Mouse (Mus musculus): ENCODE results near the gene Axdnd1. TPM values are rescaled to one million over a fixed set of nuclear protein-coding genes. Genes with fewer than 3 reads are reported as not detected.
A peak's percentile ranks its signal among the peaks of the same experiment; 100 is the strongest.
"Not testable (repeated sequence)": the region's sequence is repeated elsewhere in the genome, so short reads cannot be mapped to it uniquely, and the experiment has no call there.

The Axdnd1 gene
- polyA plus RNA-seq, 1 experiment from 2014 or later, result not detected

DNA sequence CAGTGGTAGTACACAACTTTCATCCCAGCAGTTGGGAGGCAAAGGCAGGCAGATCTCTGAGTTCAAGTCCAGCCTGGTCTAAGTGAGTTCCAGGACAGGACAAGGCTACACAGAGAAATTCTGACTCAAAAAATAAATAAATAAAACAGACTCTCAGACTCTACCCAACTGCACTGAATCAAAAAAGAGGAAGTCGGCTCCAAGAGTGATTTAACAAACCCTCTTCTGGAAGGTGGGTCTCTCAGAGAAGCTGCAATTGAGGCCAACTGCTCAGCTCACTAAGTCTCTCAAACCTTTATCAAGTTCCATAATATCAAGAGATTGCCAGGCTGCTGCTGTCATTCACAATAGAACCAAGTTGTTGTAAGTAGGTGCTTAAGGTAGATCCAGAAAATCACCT is 112.4 kb downstream of the Axdnd1 start:
- H3K4me1 ChIP-seq, result peaks cover 9% of the 10 kb centered on the region; the same call in 1 of the 2 replicates
- H3K9me3 ChIP-seq (replicated peaks), result no peaks in the 10 kb centered on the region
- H3K27ac ChIP-seq (replicated peaks), result no peak overlapping the region
- H3K36me3 ChIP-seq, result no peaks in the 10 kb centered on the region
- H3K9ac ChIP-seq (replicated peaks), result no peak overlapping the region
- no peak overlapping the region for H3K4me2 ChIP-seq
- no peak overlapping the region for H3K4me3 ChIP-seq (replicated peaks)
- ATAC-seq (ENCODE audit: low FRiP score), result no peak
- 90% methylated on average over 1 of the region's 1 CpGs for WGBS
- H3K27me3 ChIP-seq (replicated peaks), result peaks cover 47% of the 10 kb centered on the region

DNA sequence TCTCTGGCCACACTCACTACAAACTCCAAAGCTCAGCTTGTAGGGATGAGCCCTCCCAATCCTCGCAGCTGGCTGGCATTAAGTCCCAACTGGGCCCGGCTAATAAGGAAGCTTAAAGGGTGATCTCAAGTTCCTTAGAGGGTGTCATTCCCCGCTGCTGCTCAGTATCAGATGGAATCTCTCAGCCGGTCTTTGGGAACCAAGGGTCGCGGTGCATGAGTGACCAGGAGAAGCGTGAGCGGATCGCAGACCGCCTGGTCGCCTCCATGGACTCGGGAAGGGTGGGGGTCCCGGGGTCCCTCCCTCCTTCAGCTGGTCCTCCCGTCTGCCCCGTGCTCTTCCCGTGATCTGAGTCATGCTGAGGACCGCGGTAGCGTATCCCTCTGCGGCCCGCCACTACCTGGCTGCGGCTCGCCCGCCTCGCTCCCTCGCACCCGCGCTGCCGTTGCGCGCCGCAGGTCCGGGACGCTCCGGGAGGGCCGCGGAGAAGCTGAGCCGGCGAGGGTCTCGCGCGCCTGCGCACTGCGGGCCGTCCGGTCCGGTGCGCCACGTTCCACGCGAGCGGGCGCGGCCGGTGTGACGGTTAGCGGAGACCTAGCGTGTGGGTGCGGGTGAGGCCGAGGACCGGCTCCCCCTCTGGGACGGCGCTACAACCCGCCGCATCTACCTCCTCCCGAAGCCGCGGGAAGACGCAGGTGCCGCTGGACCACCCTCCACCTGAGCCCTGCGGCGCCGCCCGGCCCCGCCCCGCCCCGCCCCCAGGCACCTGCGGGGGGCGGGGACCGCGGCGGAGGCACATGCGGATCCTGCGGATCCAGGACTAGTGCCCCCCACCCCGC is 117.8 kb downstream of the Axdnd1 start, which contains the start of gene Tdrd5:
Tdrd5 (minus strand) TSS at position 754 of the 839 bp plus-strand sequence.
- ATAC-seq (ENCODE audit: low FRiP score), result peak; percentile 91
- peak within 1 kb of the TSS; percentile 75 for H3K4me3 ChIP-seq (replicated peaks)
- no peak within 1 kb of the TSS for H3K27ac ChIP-seq (replicated peaks)
- H3K4me2 ChIP-seq, result peak within 1 kb of the TSS; percentile 98
- peaks cover 9% of the 10 kb centered on the region; the same call in 1 of the 2 replicates for H3K4me1 ChIP-seq
- H3K9me3 ChIP-seq (replicated peaks), result no peaks in the 10 kb centered on the region
- WGBS, result under 1% methylated on average over 74 of the region's 85 CpGs
- peaks cover 39% of the 10 kb centered on the region for H3K27me3 ChIP-seq (replicated peaks)
- H3K9ac ChIP-seq (replicated peaks), result peak within 1 kb of the TSS; percentile 56
- H3K36me3 ChIP-seq, result no peaks in the 10 kb centered on the region

- Histone ChIP-seq H3K27me3 (replicated peaks) (no peaks in the 10 kb centered on the region), H3K9ac (replicated peaks) (no peak overlapping the region), H3K9me3 (replicated peaks) (no peaks in the 10 kb centered on the region), H3K4me3 (replicated peaks) (no peak overlapping the region), H3K27ac (replicated peaks) (no peak overlapping the region), H3K4me2 (no peak overlapping the region), H3K36me3 (no peaks in the 10 kb centered on the region), H3K4me1 (no peaks in the 10 kb centered on the region)
- 95% methylated on average over 6 of the region's 6 CpGs for WGBS
- ATAC-seq (ENCODE audit: low FRiP score), result no peak
Measured at GRCm38 (mm10) chr1:156290016-156290415, 130.9 kb downstream of the Axdnd1 start.

DNA sequence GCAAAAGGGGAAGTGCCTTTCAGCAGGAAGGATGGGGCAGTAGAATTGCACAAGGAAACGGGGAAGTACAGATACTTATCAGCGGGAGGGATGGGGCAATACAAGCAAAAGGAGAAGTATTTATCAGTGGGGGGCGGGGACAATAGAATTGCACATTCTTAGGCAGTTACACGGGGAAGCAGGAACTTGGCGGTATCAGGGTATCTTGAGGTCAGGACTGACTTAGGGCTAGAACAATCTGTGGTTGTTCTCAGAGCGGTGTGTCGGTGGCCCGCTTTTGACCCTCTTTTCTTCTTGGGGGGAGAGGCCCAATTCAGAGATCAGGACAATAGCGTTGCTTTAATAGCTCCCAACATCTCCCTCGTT is 131.8 kb downstream of the Axdnd1 start:
- not testable (repeated sequence) for H3K4me2 ChIP-seq; H3K27ac ChIP-seq (replicated peaks); H3K4me1 ChIP-seq; H3K9ac ChIP-seq (replicated peaks); H3K4me3 ChIP-seq (replicated peaks); H3K27me3 ChIP-seq (replicated peaks); H3K9me3 ChIP-seq (replicated peaks); H3K36me3 ChIP-seq; ATAC-seq (ENCODE audit: low FRiP score)
- WGBS, result 73% methylated on average over 10 of the region's 10 CpGs

- Histone ChIP-seq H3K27ac (replicated peaks) (no peak overlapping the region), H3K27me3 (replicated peaks) (no peaks in the 10 kb centered on the region), H3K4me1 (no peaks in the 10 kb centered on the region), H3K4me3 (replicated peaks) (no peak overlapping the region), H3K4me2 (no peak overlapping the region), H3K9me3 (replicated peaks) (no peaks in the 10 kb centered on the region), H3K36me3 (no peaks in the 10 kb centered on the region), H3K9ac (replicated peaks) (no peak overlapping the region)
- ATAC-seq (ENCODE audit: low FRiP score), result no peak
- WGBS, result 76% methylated on average over 9 of the region's 9 CpGs
Measured at GRCm38 (mm10) chr1:156288556-156289221, 132.3 kb downstream of the Axdnd1 start.

DNA sequence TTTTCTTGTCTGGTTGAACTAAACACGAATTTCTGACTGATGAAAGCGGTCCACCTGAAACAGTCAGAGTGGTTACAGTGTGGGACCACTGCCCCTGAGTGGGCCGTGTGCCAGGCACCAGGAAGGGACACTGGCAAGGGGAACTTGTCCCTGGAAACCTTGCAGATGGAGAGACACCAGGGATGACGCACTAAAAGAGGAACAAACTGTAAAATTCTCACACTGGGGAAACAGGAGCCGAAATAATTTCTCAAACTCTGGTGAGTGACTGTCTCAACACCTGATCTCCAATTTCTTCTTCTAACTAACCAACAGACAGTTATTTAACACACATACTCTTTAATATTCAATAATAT is 135.4 kb downstream of the Axdnd1 start:
- H3K36me3 ChIP-seq, result no peaks in the 10 kb centered on the region
- ATAC-seq (ENCODE audit: low FRiP score), result no peak
- H3K9me3 ChIP-seq (replicated peaks), result no peaks in the 10 kb centered on the region
- H3K9ac ChIP-seq (replicated peaks), result no peak overlapping the region
- H3K4me2 ChIP-seq, result no peak overlapping the region
- H3K4me3 ChIP-seq (replicated peaks), result no peak overlapping the region
- no peak overlapping the region for H3K27ac ChIP-seq (replicated peaks)
- 89% methylated on average over 5 of the region's 5 CpGs for WGBS
- H3K4me1 ChIP-seq, result no peaks in the 10 kb centered on the region
- H3K27me3 ChIP-seq (replicated peaks), result no peaks in the 10 kb centered on the region

DNA sequence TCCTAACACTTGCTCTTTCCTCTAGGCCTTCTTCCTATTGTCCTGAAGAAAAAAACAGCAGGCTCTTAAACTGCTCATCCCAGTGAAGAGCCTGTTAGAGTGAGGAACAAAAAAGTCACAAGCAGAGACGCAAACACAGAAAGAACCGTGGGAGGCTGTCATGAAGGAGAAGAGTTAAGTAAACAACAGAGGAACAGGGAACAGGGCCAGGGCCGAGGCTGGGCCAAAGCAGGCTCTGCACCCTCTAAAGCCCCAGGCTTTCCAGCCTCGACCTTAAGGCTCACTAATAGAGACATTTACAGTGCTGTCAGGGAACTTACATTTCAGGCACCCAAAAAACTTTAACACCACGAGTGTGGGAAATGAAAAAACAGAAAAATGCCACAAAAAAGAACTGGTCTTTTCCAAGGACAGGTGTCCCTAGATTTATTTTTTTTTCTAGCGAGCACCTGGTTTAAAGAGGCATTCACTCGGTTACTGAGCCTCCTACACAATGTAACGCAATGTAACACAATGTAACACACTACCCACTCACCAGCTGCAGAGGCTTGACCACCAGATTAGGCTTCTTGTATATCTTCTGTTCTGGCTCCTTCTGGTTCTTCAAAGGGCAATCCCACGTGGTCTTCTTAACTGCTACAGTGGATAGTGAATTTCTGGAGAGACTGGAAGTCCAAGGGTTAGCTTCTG is 136.0 kb downstream of the Axdnd1 start:
- H3K4me2 ChIP-seq, result no peak overlapping the region
- H3K27me3 ChIP-seq (replicated peaks), result no peaks in the 10 kb centered on the region
- no peaks in the 10 kb centered on the region for H3K9me3 ChIP-seq (replicated peaks)
- no peak overlapping the region for H3K27ac ChIP-seq (replicated peaks)
- H3K9ac ChIP-seq (replicated peaks), result no peak overlapping the region
- 52% methylated on average over 9 of the region's 9 CpGs for WGBS
- H3K4me1 ChIP-seq, result no peaks in the 10 kb centered on the region
- no peak overlapping the region for H3K4me3 ChIP-seq (replicated peaks)
- no peak for ATAC-seq (ENCODE audit: low FRiP score)
- no peaks in the 10 kb centered on the region for H3K36me3 ChIP-seq

DNA sequence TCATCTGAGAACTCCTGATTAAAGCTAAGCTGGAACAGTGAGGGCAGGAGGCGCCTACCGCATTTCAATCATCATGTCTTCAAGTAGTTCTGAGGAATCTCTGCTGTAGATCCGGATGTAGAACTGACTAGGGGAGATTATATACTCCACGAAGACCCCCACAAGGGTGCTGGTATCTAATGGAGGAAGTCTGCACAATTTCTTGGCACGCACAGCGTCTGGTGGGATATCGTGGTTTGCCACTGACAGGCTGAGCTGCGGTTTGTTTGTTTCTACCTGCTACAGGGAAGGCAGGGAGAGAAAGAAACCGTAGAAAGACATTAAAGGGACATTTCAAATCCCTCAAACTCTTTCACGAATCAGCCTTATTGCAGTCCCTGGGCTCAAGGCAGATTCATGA is 136.8 kb downstream of the Axdnd1 start:
- H3K4me2 ChIP-seq, result no peak overlapping the region
- H3K4me1 ChIP-seq, result no peaks in the 10 kb centered on the region
- H3K27me3 ChIP-seq (replicated peaks), result no peaks in the 10 kb centered on the region
- WGBS, result 71% methylated on average over 10 of the region's 10 CpGs
- H3K27ac ChIP-seq (replicated peaks), result no peak overlapping the region
- H3K36me3 ChIP-seq, result no peaks in the 10 kb centered on the region
- H3K9me3 ChIP-seq (replicated peaks), result no peaks in the 10 kb centered on the region
- ATAC-seq (ENCODE audit: low FRiP score), result no peak
- H3K9ac ChIP-seq (replicated peaks), result no peak overlapping the region
- H3K4me3 ChIP-seq (replicated peaks), result no peak overlapping the region

GRCm38 (mm10) chr1:156280131-156280530 is 140.8 kb downstream of the Axdnd1 start:
- no peak for ATAC-seq (ENCODE audit: low FRiP score)
- no peaks in the 10 kb centered on the region for H3K27me3 ChIP-seq (replicated peaks)
- WGBS, result 86% methylated on average over 7 of the region's 7 CpGs

DNA sequence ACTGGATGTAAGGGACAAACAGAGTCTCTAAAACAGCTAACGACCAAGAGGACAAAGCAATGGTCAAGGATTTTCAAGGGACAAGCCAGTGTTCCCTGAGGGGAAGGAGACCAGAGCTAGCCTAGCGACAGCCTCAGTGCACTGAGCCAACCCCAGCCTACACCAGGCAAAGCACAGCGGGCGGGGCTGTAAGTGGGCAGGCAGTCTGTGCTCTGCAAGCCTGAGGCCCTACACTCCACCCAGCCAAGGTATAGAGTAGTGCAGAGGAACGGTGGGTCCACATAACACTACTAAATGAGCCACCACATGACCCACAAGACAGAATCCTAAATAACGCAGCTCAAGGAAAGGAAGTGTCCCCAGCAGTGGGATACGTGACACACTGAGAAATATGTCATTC is 147.3 kb downstream of the Axdnd1 start:
- Histone ChIP-seq H3K9me3 (replicated peaks) (no peaks in the 10 kb centered on the region), H3K9ac (replicated peaks) (no peak overlapping the region), H3K4me1 (no peaks in the 10 kb centered on the region; the same call in 1 of the 2 replicates), H3K36me3 (no peaks in the 10 kb centered on the region), H3K4me2 (no peak overlapping the region), H3K27ac (replicated peaks) (no peak overlapping the region), H3K27me3 (replicated peaks) (no peaks in the 10 kb centered on the region), H3K4me3 (replicated peaks) (no peak overlapping the region)
- 65% methylated on average over 7 of the region's 7 CpGs for WGBS
- no peak for ATAC-seq (ENCODE audit: low FRiP score)

More at GRCm38 (mm10) chr1:156280131-156280530, 140.8 kb downstream of the Axdnd1 start:
- Histone ChIP-seq H3K27ac (replicated peaks) (no peak overlapping the region), H3K4me3 (replicated peaks) (no peak overlapping the region), H3K36me3 (no peaks in the 10 kb centered on the region), H3K4me1 (no peaks in the 10 kb centered on the region; the same call in 1 of the 2 replicates), H3K4me2 (no peak overlapping the region), H3K9me3 (replicated peaks) (no peaks in the 10 kb centered on the region), H3K9ac (replicated peaks) (no peak overlapping the region)

All from neural tube, embryonic 15.5 days (tissue).